Mouse (Mus musculus): ENCODE data around the gene Gm28308.

DNA sequence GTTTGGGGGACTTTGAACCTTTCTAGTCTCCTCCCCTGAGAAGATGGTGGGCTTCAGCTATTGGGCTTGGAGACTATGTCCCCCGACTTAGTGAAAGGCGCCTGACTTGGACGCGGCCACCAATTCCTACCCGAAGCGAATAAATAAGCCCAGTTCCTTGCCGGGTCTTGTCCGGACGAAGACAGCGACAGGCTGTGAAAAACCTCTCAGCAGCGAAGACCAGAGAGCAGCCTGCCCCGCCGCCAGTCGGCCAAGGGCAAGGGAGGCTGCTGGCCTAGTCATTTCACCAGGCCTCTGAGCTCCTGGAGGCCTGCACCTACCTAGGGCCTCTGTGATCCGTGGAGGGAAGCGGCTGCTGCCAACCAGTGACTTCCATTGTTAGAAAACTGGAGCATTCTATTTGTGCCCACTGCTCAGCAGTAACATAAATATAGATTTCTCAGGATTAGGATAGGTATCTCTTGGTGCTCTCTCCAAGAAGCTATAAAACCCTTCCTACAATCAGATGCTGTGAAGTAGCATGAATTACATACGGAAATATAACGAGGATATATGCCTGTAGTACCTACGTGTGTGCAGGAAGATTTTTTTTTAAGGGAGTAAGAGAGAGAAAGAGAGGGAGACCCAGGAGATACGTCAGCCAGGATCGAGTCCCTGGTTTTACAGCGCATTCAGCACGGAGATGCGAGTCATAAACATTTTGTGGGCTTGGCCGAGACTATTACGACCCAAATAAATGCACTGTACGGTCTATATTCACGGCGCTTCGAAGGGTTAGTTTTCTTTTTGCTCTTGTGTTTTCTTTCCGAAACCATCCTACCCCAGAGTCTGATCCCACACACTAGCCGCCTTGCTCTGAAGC, 7.1 kb upstream of the Gm28308 start:
- no peak for TF ChIP-seq GATA1 (IDR thresholded peaks at IDR 0.05; ENCODE audit: borderline replicate concordance, low read length)
- no peak for TF ChIP-seq FLI1 (IDR thresholded peaks at IDR 0.05; ENCODE audit: low read length)
